Mouse (Mus musculus) heart, embryonic 13.5 days (tissue): ENCODE results near the gene Fbxl4. TPM values are rescaled to one million over a fixed set of nuclear protein-coding genes. Genes with fewer than 3 reads are reported as not detected.
"Not testable (repeated sequence)": the region's sequence is repeated elsewhere in the genome, so short reads cannot be mapped to it uniquely, and the experiment has no call there.

ENCODE experiments used
- ATAC-seq: fragments of 200-750 bp; cut with Nextera tagmentation; 2 replicates; pipeline ENCODE4 v1.8.0; 2017; ENCODE audit warnings: moderate TSS enrichment; ENCODE audit not compliant: insufficient number of reproducible peaks, low FRiP score, low TSS enrichment; ENCODE audit errors: extremely low read depth
- H3K27ac ChIP-seq: fragments of 300-500 bp; sonication (generic); replicated peaks from 2 replicates; pipeline ENCODE4 v1.5.1; 2015; ENCODE audit warnings: moderate library complexity, mild to moderate bottlenecking, inconsistent platforms
- H3K27me3 ChIP-seq: fragments of 300-500 bp; sonication (generic); replicated peaks from 2 replicates; pipeline ENCODE4 v1.6.1; 2015; ENCODE audit warnings: mild to moderate bottlenecking, inconsistent platforms
- H3K36me3 ChIP-seq: fragments of 300-500 bp; sonication (generic); 2 replicates; pipeline ENCODE4 v1.6.1; 2015; ENCODE audit warnings: mild to moderate bottlenecking, inconsistent platforms
- H3K4me1 ChIP-seq: fragments of 300-500 bp; sonication (generic); 2 replicates; pipeline ENCODE4 v1.6.1; 2015; ENCODE audit warnings: inconsistent platforms
- H3K4me2 ChIP-seq: fragments of 300-500 bp; sonication (generic); 2 replicates; pipeline ENCODE4 v1.6.1; 2015; ENCODE audit warnings: inconsistent platforms, mild to moderate bottlenecking, moderate library complexity
- H3K4me3 ChIP-seq: fragments of 300-500 bp; sonication (generic); 2 replicates; pipeline ENCODE4 v1.5.1; 2015; ENCODE audit warnings: moderate library complexity, mild to moderate bottlenecking, inconsistent platforms
- H3K9ac ChIP-seq: fragments of 300-500 bp; sonication (generic); 2 replicates; pipeline ENCODE4 v1.6.1; 2015; ENCODE audit warnings: inconsistent platforms, mild to moderate bottlenecking, moderate library complexity
- H3K9me3 ChIP-seq: fragments of 300-500 bp; sonication (generic); 2 replicates; pipeline ENCODE4 v1.6.1; 2016; ENCODE audit warnings: inconsistent platforms
- WGBS: fragments of 180-500 bp; shearing (Covaris S2); methylation state at CpG from one replicate; pipeline ENCODE4 v1.1.7; 2015; ENCODE audit warnings: mixed read lengths; 5-methylcytosine and 5-hydroxymethylcytosine counted together
- polyA plus RNA-seq: library from polyadenylated mRNA; unstranded; fragments of >200 nt; fragmentation: Nextera tagmentation; extraction: Ambion mirVana; gene quantifications from 2 replicates; pipeline ENCODE4 v1.2.1, GENCODE M21; 2015

Gene Fbxl4
- polyA plus RNA-seq, result 9.9 and 11.3 TPM in 2 replicates

GRCm38 (mm10) chr4:22357266-22357930 is at the start of gene Fbxl4:
Gene Fbxl4, plus strand, starts transcription at chr4:22357543.
- Histone ChIP-seq H3K4me2 (peak within 1 kb of the TSS; percentile 73), H3K36me3 (no peaks in the 10 kb centered on the region), H3K9me3 (no peaks in the 10 kb centered on the region; the same call in 1 of the 2 replicates), H3K9ac (peak within 1 kb of the TSS; percentile 88), H3K27ac (peak within 1 kb of the TSS; percentile 94), H3K27me3 (no peaks in the 10 kb centered on the region), H3K4me1 (peaks cover 23% of the 10 kb centered on the region), H3K4me3 (peak within 1 kb of the TSS; percentile 72)
- peak; percentile 95 for ATAC-seq
- under 1% methylated on average over 61 of the region's 62 CpGs for whole genome bisulfite sequencing

GRCm38 (mm10) chr4:22314564-22314963 is 42.8 kb upstream of the Fbxl4 start:
- Histone ChIP-seq H3K4me2 (no peak overlapping the region), H3K36me3 (no peaks in the 10 kb centered on the region), H3K4me1 (no peaks in the 10 kb centered on the region), H3K9me3 (no peaks in the 10 kb centered on the region), H3K4me3 (no peak overlapping the region), H3K27me3 (no peaks in the 10 kb centered on the region), H3K9ac (no peak overlapping the region), H3K27ac (no peak overlapping the region)
- 72% methylated on average over 3 of the region's 3 CpGs for WGBS
- ATAC-seq, result no peak

GRCm38 (mm10) chr4:22342816-22343573 is 14.3 kb upstream of the Fbxl4 start:
- Histone ChIP-seq H3K9ac (no peak overlapping the region), H3K36me3 (no peaks in the 10 kb centered on the region), H3K27ac (no peak overlapping the region), H3K27me3 (no peaks in the 10 kb centered on the region), H3K4me2 (no peak overlapping the region), H3K4me3 (no peak overlapping the region), H3K4me1 (no peaks in the 10 kb centered on the region), H3K9me3 (no peaks in the 10 kb centered on the region)
- WGBS, result 57% methylated on average over 8 of the region's 8 CpGs
- no peak for ATAC-seq

GRCm38 (mm10) chr4:22349086-22349485 is 8.3 kb upstream of the Fbxl4 start:
- not testable (repeated sequence) for H3K36me3 ChIP-seq, H3K27ac ChIP-seq, H3K4me1 ChIP-seq, ATAC-seq, H3K27me3 ChIP-seq, H3K9ac ChIP-seq, H3K4me2 ChIP-seq, H3K9me3 ChIP-seq, H3K4me3 ChIP-seq
- 71% methylated on average over 4 of the region's 4 CpGs for WGBS

GRCm38 (mm10) chr4:22357931-22358300 is 573 bp downstream of the Fbxl4 start:
- ATAC-seq, result peak; percentile 25; the same call in 1 of the 2 replicates
- Histone ChIP-seq H3K4me1 (peaks cover 23% of the 10 kb centered on the region), H3K27ac (peak overlapping the region; percentile 94), H3K36me3 (no peaks in the 10 kb centered on the region), H3K9ac (peak overlapping the region; percentile 88), H3K4me2 (peak overlapping the region; percentile 73), H3K27me3 (no peaks in the 10 kb centered on the region), H3K9me3 (no peaks in the 10 kb centered on the region; the same call in 1 of the 2 replicates), H3K4me3 (peak overlapping the region; percentile 72)
- WGBS, result 1% methylated on average over 10 of the region's 10 CpGs

GRCm38 (mm10) chr4:22358487-22358886 is 1.1 kb downstream of the Fbxl4 start:
- H3K9me3 ChIP-seq, result no peaks in the 10 kb centered on the region
- peaks cover 23% of the 10 kb centered on the region for H3K4me1 ChIP-seq
- H3K36me3 ChIP-seq, result no peaks in the 10 kb centered on the region
- no peak overlapping the region; the same call in 1 of the 2 replicates for H3K27ac ChIP-seq
- H3K4me3 ChIP-seq, result peak overlapping the region; percentile 72
- WGBS, result 74% methylated on average over 10 of the region's 10 CpGs
- peak overlapping the region; percentile 73 for H3K4me2 ChIP-seq
- H3K27me3 ChIP-seq, result no peaks in the 10 kb centered on the region
- peak overlapping the region; percentile 88 for H3K9ac ChIP-seq
- ATAC-seq, result no peak

- ATAC-seq, result no peak
- H3K4me3 ChIP-seq, result no peak overlapping the region
- H3K9me3 ChIP-seq, result no peaks in the 10 kb centered on the region
- H3K9ac ChIP-seq, result no peak overlapping the region
- no peaks in the 10 kb centered on the region for H3K4me1 ChIP-seq
- no peak overlapping the region for H3K27ac ChIP-seq
- WGBS, result 53% methylated on average over 5 of the region's 5 CpGs
- H3K27me3 ChIP-seq, result no peaks in the 10 kb centered on the region
- H3K36me3 ChIP-seq, result no peaks in the 10 kb centered on the region
- H3K4me2 ChIP-seq, result no peak overlapping the region
Observed at GRCm38 (mm10) chr4:22367368-22367767, 10.0 kb downstream of the Fbxl4 start.

GRCm38 (mm10) chr4:22378516-22378915 is 21.2 kb downstream of the Fbxl4 start:
- H3K36me3 ChIP-seq, result peaks cover 20% of the 10 kb centered on the region
- no peak overlapping the region for H3K4me2 ChIP-seq
- H3K4me3 ChIP-seq, result no peak overlapping the region
- peaks cover 5% of the 10 kb centered on the region; the same call in 1 of the 2 replicates for H3K4me1 ChIP-seq
- no peaks in the 10 kb centered on the region for H3K27me3 ChIP-seq
- H3K9ac ChIP-seq, result no peak overlapping the region
- H3K27ac ChIP-seq, result no peak overlapping the region
- 55% methylated on average over 1 of the region's 1 CpGs for WGBS
- ATAC-seq, result no peak
- no peaks in the 10 kb centered on the region for H3K9me3 ChIP-seq

GRCm38 (mm10) chr4:22380646-22381045 is 23.3 kb downstream of the Fbxl4 start:
- peaks cover 24% of the 10 kb centered on the region for H3K36me3 ChIP-seq
- no peak overlapping the region for H3K4me2 ChIP-seq
- no peak for ATAC-seq
- H3K27ac ChIP-seq, result no peak overlapping the region
- H3K4me3 ChIP-seq, result no peak overlapping the region
- peaks cover 5% of the 10 kb centered on the region; the same call in 1 of the 2 replicates for H3K4me1 ChIP-seq
- H3K9me3 ChIP-seq, result no peaks in the 10 kb centered on the region
- 63% methylated on average over 6 of the region's 6 CpGs for WGBS
- no peak overlapping the region for H3K9ac ChIP-seq
- no peaks in the 10 kb centered on the region for H3K27me3 ChIP-seq

- H3K36me3 ChIP-seq, result peaks cover 14% of the 10 kb centered on the region
- H3K4me1 ChIP-seq, result 0 out of 2 replicates have a peak, but pooled peaks cover 3% of the 10 kb centered on the region
- H3K27me3 ChIP-seq, result no peaks in the 10 kb centered on the region
- H3K9me3 ChIP-seq, result no peaks in the 10 kb centered on the region
- 76% methylated on average over 1 of the region's 1 CpGs for WGBS
- H3K9ac ChIP-seq, result no peak overlapping the region
- H3K27ac ChIP-seq, result no peak overlapping the region
- H3K4me2 ChIP-seq, result no peak overlapping the region
- ATAC-seq, result no peak
- no peak overlapping the region for H3K4me3 ChIP-seq
Observed at GRCm38 (mm10) chr4:22383528-22384265, 26.4 kb downstream of the Fbxl4 start.

GRCm38 (mm10) chr4:22390045-22390444 is 32.7 kb downstream of the Fbxl4 start:
- no peak overlapping the region for H3K4me3 ChIP-seq
- ATAC-seq, result no peak
- no peaks in the 10 kb centered on the region for H3K4me1 ChIP-seq
- H3K27ac ChIP-seq, result no peak overlapping the region
- H3K9me3 ChIP-seq, result no peaks in the 10 kb centered on the region
- H3K36me3 ChIP-seq, result peaks cover 14% of the 10 kb centered on the region
- H3K27me3 ChIP-seq, result no peaks in the 10 kb centered on the region
- WGBS, result 60% methylated on average over 7 of the region's 7 CpGs
- H3K4me2 ChIP-seq, result no peak overlapping the region
- no peak overlapping the region for H3K9ac ChIP-seq
